Mouse (Mus musculus): ENCODE results near the gene Tfb1m. TPM values are rescaled to one million over a fixed set of nuclear protein-coding genes. Genes with fewer than 3 reads are reported as not detected.

Gene Tfb1m
- total and polyA plus RNA-seq, 3 experiments: 21.0 to 46.8 (median 29.4) TPM

GRCm38 (mm10) chr17:3520344-3520743, 37.2 kb downstream of the Tfb1m start:
- H3K27me3 ChIP-seq (replicated peaks): no peaks in the 10 kb centered on the region

DNA sequence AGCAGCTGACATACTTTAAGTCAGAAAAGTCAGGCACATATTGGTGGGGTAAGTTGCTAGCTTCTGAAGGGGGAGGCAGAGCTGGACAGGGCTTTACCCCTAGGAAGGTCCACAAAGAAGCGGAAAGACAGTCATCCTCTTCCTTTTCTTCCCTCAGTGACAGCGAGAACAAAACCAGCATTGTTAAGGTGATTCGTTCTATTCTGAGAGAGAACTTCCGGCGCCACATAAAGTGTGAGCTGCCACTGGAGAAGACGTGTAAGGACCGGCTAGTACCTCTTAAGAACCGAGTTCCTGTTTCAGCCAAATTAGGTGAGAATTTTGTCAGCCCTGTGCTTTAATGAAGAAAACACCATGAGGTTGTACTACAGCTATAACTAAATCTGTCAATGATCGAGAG, 41.2 kb downstream of the Tfb1m start:
- no peak overlapping the region for H3K27ac ChIP-seq (ENCODE audit: insufficient read depth, low read depth)
- no peak overlapping the region for H3K4me2 ChIP-seq (ENCODE audit: insufficient read depth, low read depth, poor library complexity, severe bottlenecking)
- H3K4me1 ChIP-seq (ENCODE audit: control insufficient read depth in 1 of 2, insufficient read depth in 2 of 2): no peaks in the 10 kb centered on the region
- H3K36me3 ChIP-seq (replicated peaks in 1 of 2; ENCODE audit: control insufficient read depth in 1 of 2, insufficient read depth in 1 of 2, low read length in 1 of 2): peaks cover 41 to 84% of the 10 kb centered on the region in 2 experiments
- dilution Hi-C loops (cut with MboI; ENCODE audit: extremely low pct_ligation_motif_present, extremely low pct_unique_long_range_greater_than_20kb, low sequenced_read_pairs): no loop called here
- no peaks in the 10 kb centered on the region for H3K9me3 ChIP-seq (replicated peaks; ENCODE audit: low read length)
- H3K79me2 ChIP-seq (replicated peaks; ENCODE audit: control insufficient read depth, extremely low read depth, insufficient read depth, poor library complexity, severe bottlenecking): no peaks in the 10 kb centered on the region
- TF ChIP-seq ZC3H11A (IDR thresholded peaks at IDR 0.05; ENCODE audit: low read depth, low read length): no peak
- no peak for TF ChIP-seq NELFE (IDR thresholded peaks at IDR 0.05; ENCODE audit: low read depth, low read length)
- TF ChIP-seq JUN (IDR thresholded peaks at IDR 0.05; ENCODE audit: insufficient read depth, low read depth, low read length): no peak
- TF ChIP-seq CHD1 (IDR thresholded peaks at IDR 0.05; ENCODE audit: low read depth, low read length): no peak
- no peak for TF ChIP-seq ZMIZ1 (IDR thresholded peaks at IDR 0.05; ENCODE audit: low read depth, low read length)
- no peak for TF ChIP-seq PAX5 (IDR thresholded peaks at IDR 0.05; ENCODE audit: low read length)
- no peak for TF ChIP-seq ZNF384 (IDR thresholded peaks at IDR 0.05; ENCODE audit: low read depth, low read length)
- no peak for TF ChIP-seq RAD21 (IDR thresholded peaks at IDR 0.05; ENCODE audit: low read depth, low read length)
- no peak for TF ChIP-seq NRF1 (IDR thresholded peaks at IDR 0.05; ENCODE audit: low read depth, low read length)
- TF ChIP-seq USF1 (IDR thresholded peaks at IDR 0.05; ENCODE audit: low read depth, low read length): no peak
- no peak for DNase-seq (ENCODE audit: extremely low read depth)
- H3K9ac ChIP-seq (ENCODE audit: insufficient read depth, low read depth): no peak overlapping the region
- in situ Hi-C loops (cut with MboI; ENCODE audit: low pct_ligation_motif_present, low pct_unique_long_range_greater_than_20kb, low sequenced_read_pairs): no loop called here
- H3K27me3 ChIP-seq (replicated peaks): no peaks in the 10 kb centered on the region
- H3K4me3 ChIP-seq (replicated peaks in 1 of 3; ENCODE audit: low read depth in 2 of 3, low read length in 2 of 3, poor library complexity in 1 of 3): no peak overlapping the region

More at GRCm38 (mm10) chr17:3520344-3520743, 37.2 kb downstream of the Tfb1m start:
- H3K9me3 ChIP-seq (replicated peaks; ENCODE audit: low read length): no peaks in the 10 kb centered on the region
- H3K27ac ChIP-seq (ENCODE audit: insufficient read depth, low read depth): no peak overlapping the region
- no peaks in the 10 kb centered on the region for H3K4me1 ChIP-seq (ENCODE audit: control insufficient read depth in 1 of 2, insufficient read depth in 2 of 2)
- H3K4me2 ChIP-seq (ENCODE audit: insufficient read depth, low read depth, poor library complexity, severe bottlenecking): no peak overlapping the region
- in situ Hi-C loops (cut with MboI; ENCODE audit: low pct_ligation_motif_present, low pct_unique_long_range_greater_than_20kb, low sequenced_read_pairs) (no loop called here), dilution Hi-C loops (cut with MboI; ENCODE audit: extremely low pct_ligation_motif_present, extremely low pct_unique_long_range_greater_than_20kb, low sequenced_read_pairs) (no loop called here)
- no peak overlapping the region for H3K9ac ChIP-seq (ENCODE audit: insufficient read depth, low read depth)
- H3K79me2 ChIP-seq (replicated peaks; ENCODE audit: control insufficient read depth, extremely low read depth, insufficient read depth, poor library complexity, severe bottlenecking): no peaks in the 10 kb centered on the region
- no peak overlapping the region for H3K4me3 ChIP-seq (replicated peaks in 1 of 3; ENCODE audit: low read depth in 2 of 3, low read length in 2 of 3, poor library complexity in 1 of 3)
- H3K36me3 ChIP-seq (replicated peaks in 1 of 2; ENCODE audit: control insufficient read depth in 1 of 2, insufficient read depth in 1 of 2, low read length in 1 of 2): peaks cover 28 to 80% of the 10 kb centered on the region in 2 experiments
- no peak for DNase-seq (ENCODE audit: extremely low read depth)
- no peak for TF ChIP-seq ZMIZ1 (IDR thresholded peaks at IDR 0.05; ENCODE audit: low read depth, low read length)
- no peak for TF ChIP-seq GABPA (IDR thresholded peaks at IDR 0.05; ENCODE audit: insufficient replicate concordance, low read depth, low read length)
- TF ChIP-seq BHLHE40 (IDR thresholded peaks at IDR 0.05; ENCODE audit: low read depth, low read length): no peak
- TF ChIP-seq JUN (IDR thresholded peaks at IDR 0.05; ENCODE audit: insufficient read depth, low read depth, low read length): no peak
- TF ChIP-seq CHD1 (IDR thresholded peaks at IDR 0.05; ENCODE audit: low read depth, low read length): no peak
- no peak for TF ChIP-seq HCFC1 (IDR thresholded peaks at IDR 0.05; ENCODE audit: low read depth, low read length)
- TF ChIP-seq MXI1 (IDR thresholded peaks at IDR 0.05; ENCODE audit: low read depth, low read length): no peak
- no peak for TF ChIP-seq USF1 (IDR thresholded peaks at IDR 0.05; ENCODE audit: low read depth, low read length)
- no peak for TF ChIP-seq JUND (conservative IDR thresholded peaks at IDR 0.05; ENCODE audit: low read depth, low read length)
- TF ChIP-seq POLR2AphosphoS2 (IDR thresholded peaks at IDR 0.05; ENCODE audit: low read depth, low read length): no peak
- no peak for TF ChIP-seq ETS1 (conservative IDR thresholded peaks at IDR 0.05; ENCODE audit: low read depth, low read length)
- TF ChIP-seq CTCF (conservative IDR thresholded peaks at IDR 0.05 in 1 of 2, IDR thresholded peaks at IDR 0.05 in 1 of 2; ENCODE audit: low read depth in 2 of 2, low read length in 2 of 2): no peak
- no peak for TF ChIP-seq E2F4 (IDR thresholded peaks at IDR 0.05; ENCODE audit: insufficient replicate concordance, low read depth, low read length)
- TF ChIP-seq KAT2A (IDR thresholded peaks at IDR 0.05; ENCODE audit: insufficient replicate concordance, low read length): no peak
